Mouse (Mus musculus): ENCODE data around the gene Vcp. TPM values are rescaled to one million over a fixed set of nuclear protein-coding genes. Genes with fewer than 3 reads are reported as not detected.

Vcp gene
- polyA plus RNA-seq, 1 experiment from 2014 or later, result 242 TPM

DNA sequence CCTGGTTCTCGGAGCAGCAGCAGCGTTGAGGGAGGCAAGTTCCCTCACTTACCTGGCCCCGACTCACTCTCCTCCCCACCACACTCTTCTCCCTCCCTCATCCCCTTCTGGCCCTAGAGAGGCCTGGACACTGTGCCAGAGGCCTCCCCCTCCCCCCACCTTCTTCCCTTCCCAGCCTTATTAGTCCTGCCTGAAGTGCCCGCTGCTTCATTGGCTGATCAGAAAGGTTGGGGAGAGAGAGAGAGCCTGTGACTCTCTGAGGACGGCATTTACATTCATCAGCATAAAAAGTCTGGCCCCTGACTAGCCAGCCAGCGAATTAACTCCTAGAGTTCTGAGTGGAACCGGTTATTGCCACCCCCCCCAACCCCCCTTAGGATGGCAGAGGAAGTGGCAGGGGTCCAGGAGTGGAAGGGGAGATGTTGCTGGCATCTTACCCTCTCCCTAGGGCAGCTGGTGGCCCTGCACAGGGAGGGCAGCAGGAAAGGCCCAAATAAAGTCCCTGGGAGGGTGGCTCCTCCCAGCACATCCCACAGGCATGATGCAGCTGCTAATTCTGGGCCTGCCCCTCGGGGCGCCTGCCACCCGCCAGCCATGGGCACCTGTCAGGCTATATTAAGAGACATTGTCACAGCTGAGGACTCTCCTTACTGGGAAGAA is 46.7 kb downstream of the Vcp start:
- Histone ChIP-seq H3K9me3 (ENCODE audit: low read length) (no peaks in the 10 kb centered on the region), H3K27ac (ENCODE audit: low read length) (no peak overlapping the region), H3K27me3 (replicated peaks; ENCODE audit: insufficient read depth, low read length) (0 out of 2 replicates have a peak, but pooled peaks cover under 1% of the 10 kb centered on the region), H3K4me2 (replicated peaks; ENCODE audit: low read depth, low read length) (no peak overlapping the region), H3K9ac (replicated peaks; ENCODE audit: low read depth) (no peak overlapping the region), H3K4me1 (ENCODE audit: insufficient read depth, low read depth, low read length) (0 out of 2 replicates have a peak, but pooled peaks cover 5% of the 10 kb centered on the region), H3K4me3 (ENCODE audit: low read depth, low read length) (no peak overlapping the region), H3K36me3 (ENCODE audit: insufficient read depth, low read length) (0 out of 2 replicates have a peak, but pooled peaks cover 8% of the 10 kb centered on the region)
- DNase-seq (ENCODE audit: low spot score) (no peak), ATAC-seq (no peak)
- TF ChIP-seq EP300 (IDR thresholded peaks at IDR 0.05), result no peak
- no peak for TF ChIP-seq CTCF (IDR thresholded peaks at IDR 0.05)
- 35% methylated on average over 10 of the region's 10 CpGs for WGBS

- no peak overlapping the region for H3K9ac ChIP-seq (replicated peaks; ENCODE audit: low read depth)
- H3K27me3 ChIP-seq (replicated peaks; ENCODE audit: insufficient read depth, low read length), result 0 out of 2 replicates have a peak, but pooled peaks cover 7% of the 10 kb centered on the region
- H3K9me3 ChIP-seq (ENCODE audit: low read length), result no peaks in the 10 kb centered on the region
- DNase-seq (ENCODE audit: low spot score) (no peak), ATAC-seq (no peak)
- H3K4me1 ChIP-seq (ENCODE audit: insufficient read depth, low read depth, low read length), result 0 out of 2 replicates have a peak, but pooled peaks cover 5% of the 10 kb centered on the region
- no peak overlapping the region for H3K4me2 ChIP-seq (replicated peaks; ENCODE audit: low read depth, low read length)
- 90% methylated on average over 7 of the region's 7 CpGs for WGBS
- no peak overlapping the region for H3K4me3 ChIP-seq (ENCODE audit: low read depth, low read length)
- 0 out of 2 replicates have a peak, but pooled peaks cover 7% of the 10 kb centered on the region for H3K36me3 ChIP-seq (ENCODE audit: insufficient read depth, low read length)
- no peak overlapping the region for H3K27ac ChIP-seq (ENCODE audit: low read length)
- TF ChIP-seq EP300 (IDR thresholded peaks at IDR 0.05) (no peak), CTCF (IDR thresholded peaks at IDR 0.05) (no peak)
Measured at GRCm38 (mm10) chr4:42952563-42952962, 47.7 kb downstream of the Vcp start.

- ATAC-seq, result no peak
- Histone ChIP-seq H3K27me3 (replicated peaks; ENCODE audit: insufficient read depth, low read length) (0 out of 2 replicates have a peak, but pooled peaks cover 7% of the 10 kb centered on the region), H3K27ac (ENCODE audit: low read length) (no peak overlapping the region), H3K9me3 (ENCODE audit: low read length) (no peaks in the 10 kb centered on the region), H3K4me1 (ENCODE audit: insufficient read depth, low read depth, low read length) (0 out of 2 replicates have a peak, but pooled peaks cover 5% of the 10 kb centered on the region), H3K36me3 (ENCODE audit: insufficient read depth, low read length) (no peaks in the 10 kb centered on the region), H3K9ac (replicated peaks; ENCODE audit: low read depth) (no peak overlapping the region), H3K4me3 (ENCODE audit: low read depth, low read length) (no peak overlapping the region), H3K4me2 (replicated peaks; ENCODE audit: low read depth, low read length) (0 out of 2 replicates have a peak overlapping the region, but pooled peaks have one; percentile 90)
- TF ChIP-seq EP300 (IDR thresholded peaks at IDR 0.05) (no peak), CTCF (IDR thresholded peaks at IDR 0.05) (no peak)
- 67% methylated on average over 10 of the region's 11 CpGs for WGBS
- DNase-seq (ENCODE audit: low spot score), result no peak
Measured at GRCm38 (mm10) chr4:42951206-42952195, 48.8 kb downstream of the Vcp start.

GRCm38 (mm10) chr4:42950065-42950558 is 50.2 kb downstream of the Vcp start:
- no peaks in the 10 kb centered on the region for H3K9me3 ChIP-seq (ENCODE audit: low read length)

DNA sequence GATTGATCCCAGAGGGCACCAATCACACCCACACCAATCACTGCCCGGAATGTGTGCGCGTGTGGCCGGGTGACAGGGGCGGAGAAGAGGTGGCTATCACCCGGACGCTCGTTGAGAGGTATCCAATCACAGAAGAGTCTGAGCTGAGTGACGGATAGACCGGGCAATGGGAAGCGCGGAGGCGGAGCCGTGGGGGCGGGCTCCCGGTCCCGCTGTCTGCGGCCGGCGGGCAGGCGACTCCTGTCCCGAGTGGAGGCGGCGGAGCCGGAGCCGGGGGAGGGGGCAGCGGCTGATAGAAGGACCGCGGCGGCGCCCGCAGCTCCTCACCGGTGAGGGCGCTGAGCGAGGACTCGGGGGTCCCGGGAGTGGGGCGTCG is 50.6 kb downstream of the Vcp start, which contains the start of gene Dnajb5:
Gene Dnajb5, plus strand, starts transcription at position 139 of the 376 bp plus-strand sequence.
- 0 out of 2 replicates have a peak, but pooled peaks cover 5% of the 10 kb centered on the region for H3K4me1 ChIP-seq (ENCODE audit: insufficient read depth, low read depth, low read length)
- H3K36me3 ChIP-seq (ENCODE audit: insufficient read depth, low read length), result no peaks in the 10 kb centered on the region
- H3K27me3 ChIP-seq (replicated peaks; ENCODE audit: insufficient read depth, low read length), result 0 out of 2 replicates have a peak, but pooled peaks cover 7% of the 10 kb centered on the region
- peak within 1 kb of the TSS; percentile 95 for H3K27ac ChIP-seq (ENCODE audit: low read length)
- H3K4me3 ChIP-seq (ENCODE audit: low read depth, low read length), result peak within 1 kb of the TSS; percentile 81
- peak within 1 kb of the TSS; percentile 86 for H3K9ac ChIP-seq (replicated peaks; ENCODE audit: low read depth)
- DNase-seq (ENCODE audit: low spot score), result peak; percentile 99
- WGBS, result 2% methylated on average over 28 of the region's 39 CpGs
- peak within 1 kb of the TSS; percentile 90 for H3K4me2 ChIP-seq (replicated peaks; ENCODE audit: low read depth, low read length)
- H3K9me3 ChIP-seq (ENCODE audit: low read length), result no peaks in the 10 kb centered on the region
- TF ChIP-seq EP300 (IDR thresholded peaks at IDR 0.05), result no peak
- no peak for TF ChIP-seq CTCF (IDR thresholded peaks at IDR 0.05)
- ATAC-seq, result peak; percentile 98

More at GRCm38 (mm10) chr4:42950065-42950558, 50.2 kb downstream of the Vcp start:
- Histone ChIP-seq H3K4me1 (ENCODE audit: insufficient read depth, low read depth, low read length) (0 out of 2 replicates have a peak, but pooled peaks cover 5% of the 10 kb centered on the region), H3K27me3 (replicated peaks; ENCODE audit: insufficient read depth, low read length) (0 out of 2 replicates have a peak, but pooled peaks cover 7% of the 10 kb centered on the region), H3K27ac (ENCODE audit: low read length) (peak overlapping the region; percentile 95), H3K9ac (replicated peaks; ENCODE audit: low read depth) (peak overlapping the region; percentile 86), H3K36me3 (ENCODE audit: insufficient read depth, low read length) (no peaks in the 10 kb centered on the region), H3K4me2 (replicated peaks; ENCODE audit: low read depth, low read length) (peak overlapping the region; percentile 90), H3K4me3 (ENCODE audit: low read depth, low read length) (peak overlapping the region; percentile 81)
- WGBS, result 6% methylated on average over 7 of the region's 27 CpGs
- no peak for TF ChIP-seq CTCF (IDR thresholded peaks at IDR 0.05)
- no peak for TF ChIP-seq EP300 (IDR thresholded peaks at IDR 0.05)
- DNase-seq (ENCODE audit: low spot score), result peak; percentile 94
- peak; percentile 83 for ATAC-seq

Measured in lung, postnatal 0 days (tissue).